Mouse (Mus musculus): ENCODE measurements around the gene Snd1. TPM values are rescaled to one million over a fixed set of nuclear protein-coding genes. Genes with fewer than 3 reads are reported as not detected.

Gene Snd1
- total and polyA plus RNA-seq, 3 experiments, result 97.4 to 153 (median 109) TPM

GRCm38 (mm10) chr6:28767891-28768481 is 293.0 kb downstream of the Snd1 start:
- H3K4me1 ChIP-seq (ENCODE audit: insufficient read depth, low read depth, low read length), result no peaks in the 10 kb centered on the region
- peaks cover 78% of the 10 kb centered on the region for H3K36me3 ChIP-seq (replicated peaks)
- no peak overlapping the region for H3K4me3 ChIP-seq (ENCODE audit: low read depth, low read length)
- no peaks in the 10 kb centered on the region for H3K9me3 ChIP-seq (replicated peaks)
- TF ChIP-seq GATA2 (IDR thresholded peaks at IDR 0.05; ENCODE audit: borderline replicate concordance, low read depth, low read length) (no peak), POLR2AphosphoS5 (IDR thresholded peaks at IDR 0.05; ENCODE audit: insufficient replicate concordance, low read depth, low read length) (no peak), CTCF (IDR thresholded peaks at IDR 0.05; ENCODE audit: low read depth, low read length) (no peak), TAL1 (conservative IDR thresholded peaks at IDR 0.05; ENCODE audit: low read depth, low read length) (no peak), GATA1 (IDR thresholded peaks at IDR 0.05; ENCODE audit: borderline replicate concordance, low read length) (no peak)
- no peaks in the 10 kb centered on the region for H3K27me3 ChIP-seq (ENCODE audit: insufficient read depth, low read length)
- DNase-seq (ENCODE audit: low spot score), result no peak
- no peak for ATAC-seq (ENCODE audit: extremely low read depth, insufficient number of reproducible peaks, low FRiP score, poor library complexity, severe bottlenecking)

- H3K9me3 ChIP-seq (replicated peaks), result no peaks in the 10 kb centered on the region
- DNase-seq (ENCODE audit: low spot score) (no peak), ATAC-seq (ENCODE audit: extremely low read depth, insufficient number of reproducible peaks, low FRiP score, poor library complexity, severe bottlenecking) (no peak)
- no peaks in the 10 kb centered on the region for H3K4me1 ChIP-seq (ENCODE audit: insufficient read depth, low read depth, low read length)
- peaks cover 78% of the 10 kb centered on the region for H3K36me3 ChIP-seq (replicated peaks)
- no peaks in the 10 kb centered on the region for H3K27me3 ChIP-seq (ENCODE audit: insufficient read depth, low read length)
- no peak for TF ChIP-seq CTCF (IDR thresholded peaks at IDR 0.05; ENCODE audit: low read depth, low read length)
- no peak for TF ChIP-seq TAL1 (conservative IDR thresholded peaks at IDR 0.05; ENCODE audit: low read depth, low read length)
- H3K4me3 ChIP-seq (ENCODE audit: low read depth, low read length), result no peak overlapping the region
Observed at GRCm38 (mm10) chr6:28771331-28771730, 296.4 kb downstream of the Snd1 start.

DNA sequence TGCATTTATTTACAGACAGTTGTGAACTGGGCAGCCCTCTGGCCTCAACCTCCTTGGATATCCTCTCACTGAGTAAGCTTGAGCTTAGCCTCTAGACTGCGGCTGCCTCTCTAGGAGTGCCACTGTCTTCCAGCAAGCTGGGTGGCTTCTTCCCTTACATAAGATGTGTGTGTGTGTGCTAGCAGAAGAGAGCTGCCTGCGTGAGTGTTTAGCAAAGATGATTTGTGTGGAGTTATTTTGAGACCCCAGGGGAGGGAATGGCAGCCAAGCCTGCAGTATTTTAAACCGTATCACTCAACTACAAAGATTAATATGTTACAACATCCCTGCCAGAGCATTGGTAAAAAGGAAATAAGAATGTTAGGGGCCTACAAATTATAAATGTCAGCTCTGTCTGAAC is 306.8 kb downstream of the Snd1 start:
- TF ChIP-seq GATA2 (IDR thresholded peaks at IDR 0.05; ENCODE audit: borderline replicate concordance, low read depth, low read length) (no peak), TAL1 (conservative IDR thresholded peaks at IDR 0.05; ENCODE audit: low read depth, low read length) (no peak)
- DNase-seq (ENCODE audit: low spot score) (no peak), ATAC-seq (ENCODE audit: extremely low read depth, insufficient number of reproducible peaks, low FRiP score, poor library complexity, severe bottlenecking) (no peak)
- no peaks in the 10 kb centered on the region for H3K27me3 ChIP-seq (ENCODE audit: insufficient read depth, low read length)
- no peak overlapping the region for H3K4me3 ChIP-seq (ENCODE audit: low read depth, low read length)
- H3K36me3 ChIP-seq (replicated peaks), result peaks cover 57% of the 10 kb centered on the region
- no peaks in the 10 kb centered on the region for H3K9me3 ChIP-seq (replicated peaks)
- no peaks in the 10 kb centered on the region for H3K4me1 ChIP-seq (ENCODE audit: insufficient read depth, low read depth, low read length)

DNA sequence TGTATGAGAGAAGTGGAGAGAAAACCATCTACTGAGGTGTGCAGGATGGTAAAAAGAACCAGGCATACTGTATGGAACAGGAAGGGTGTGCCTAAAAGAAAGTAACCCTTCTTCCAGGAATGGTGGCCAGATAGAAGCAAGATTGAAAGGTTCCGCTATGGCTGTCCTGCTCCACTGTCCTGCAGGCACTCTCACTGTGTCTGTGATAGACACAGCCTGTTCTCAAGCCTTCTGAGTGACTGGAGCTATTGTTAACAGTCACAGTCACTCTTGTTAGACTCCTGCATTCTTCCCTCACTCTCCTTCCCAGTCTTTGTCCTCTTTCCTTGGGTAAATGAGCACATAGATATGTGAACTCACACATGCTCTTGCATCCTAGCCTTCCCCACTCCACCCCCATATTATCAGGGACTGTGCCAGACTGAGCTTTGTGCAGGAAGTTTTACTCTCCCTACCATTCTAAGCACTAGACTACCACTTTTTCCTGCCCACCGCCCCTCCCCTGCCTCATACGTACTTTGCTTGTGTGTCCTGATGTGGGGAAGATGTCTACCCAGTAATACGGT is 308.2 kb downstream of the Snd1 start:
- H3K4me1 ChIP-seq (ENCODE audit: insufficient read depth, low read depth, low read length), result no peaks in the 10 kb centered on the region
- no peak overlapping the region for H3K4me3 ChIP-seq (ENCODE audit: low read depth, low read length)
- H3K27me3 ChIP-seq (ENCODE audit: insufficient read depth, low read length), result no peaks in the 10 kb centered on the region
- peaks cover 62% of the 10 kb centered on the region for H3K36me3 ChIP-seq (replicated peaks)
- ATAC-seq (ENCODE audit: extremely low read depth, insufficient number of reproducible peaks, low FRiP score, poor library complexity, severe bottlenecking) (no peak), DNase-seq (ENCODE audit: low spot score) (no peak)
- H3K9me3 ChIP-seq (replicated peaks), result no peaks in the 10 kb centered on the region
- TF ChIP-seq CTCF (IDR thresholded peaks at IDR 0.05; ENCODE audit: low read depth, low read length), result no peak
- TF ChIP-seq POLR2AphosphoS5 (IDR thresholded peaks at IDR 0.05; ENCODE audit: insufficient replicate concordance, low read depth, low read length), result no peak
- TF ChIP-seq GATA2 (IDR thresholded peaks at IDR 0.05; ENCODE audit: borderline replicate concordance, low read depth, low read length), result no peak
- TF ChIP-seq TAL1 (conservative IDR thresholded peaks at IDR 0.05; ENCODE audit: low read depth, low read length), result no peak
- TF ChIP-seq GATA1 (IDR thresholded peaks at IDR 0.05; ENCODE audit: borderline replicate concordance, low read length), result no peak

- no peaks in the 10 kb centered on the region for H3K9me3 ChIP-seq (replicated peaks)
- no peak for ATAC-seq (ENCODE audit: extremely low read depth, insufficient number of reproducible peaks, low FRiP score, poor library complexity, severe bottlenecking)
- no peaks in the 10 kb centered on the region for H3K4me1 ChIP-seq (ENCODE audit: insufficient read depth, low read depth, low read length)
- H3K4me3 ChIP-seq (ENCODE audit: low read depth, low read length), result no peak overlapping the region
- no peak for DNase-seq (ENCODE audit: low spot score)
- H3K27me3 ChIP-seq (ENCODE audit: insufficient read depth, low read length), result no peaks in the 10 kb centered on the region
- TF ChIP-seq CTCF (IDR thresholded peaks at IDR 0.05; ENCODE audit: low read depth, low read length) (no peak), GATA1 (IDR thresholded peaks at IDR 0.05; ENCODE audit: borderline replicate concordance, low read length) (no peak), POLR2AphosphoS5 (IDR thresholded peaks at IDR 0.05; ENCODE audit: insufficient replicate concordance, low read depth, low read length) (no peak), TAL1 (conservative IDR thresholded peaks at IDR 0.05; ENCODE audit: low read depth, low read length) (no peak), GATA2 (IDR thresholded peaks at IDR 0.05; ENCODE audit: borderline replicate concordance, low read depth, low read length) (no peak)
- H3K36me3 ChIP-seq (replicated peaks), result peaks cover 69% of the 10 kb centered on the region
Observed at GRCm38 (mm10) chr6:28783953-28784352, 309.0 kb downstream of the Snd1 start.

- Histone ChIP-seq H3K9me3 (replicated peaks) (no peaks in the 10 kb centered on the region), H3K4me1 (ENCODE audit: insufficient read depth, low read depth, low read length) (no peaks in the 10 kb centered on the region; the same call in 1 of the 2 replicates), H3K4me3 (ENCODE audit: low read depth, low read length) (no peak overlapping the region), H3K36me3 (replicated peaks) (peaks cover 77% of the 10 kb centered on the region), H3K27me3 (ENCODE audit: insufficient read depth, low read length) (no peaks in the 10 kb centered on the region)
- TF ChIP-seq TAL1 (conservative IDR thresholded peaks at IDR 0.05; ENCODE audit: low read depth, low read length), result no peak
- TF ChIP-seq GATA1 (IDR thresholded peaks at IDR 0.05; ENCODE audit: borderline replicate concordance, low read length), result no peak
- TF ChIP-seq CTCF (IDR thresholded peaks at IDR 0.05; ENCODE audit: low read depth, low read length), result no peak
- DNase-seq (ENCODE audit: low spot score) (no peak), ATAC-seq (ENCODE audit: extremely low read depth, insufficient number of reproducible peaks, low FRiP score, poor library complexity, severe bottlenecking) (no peak)
Observed at GRCm38 (mm10) chr6:28785770-28786169, 310.8 kb downstream of the Snd1 start.

DNA sequence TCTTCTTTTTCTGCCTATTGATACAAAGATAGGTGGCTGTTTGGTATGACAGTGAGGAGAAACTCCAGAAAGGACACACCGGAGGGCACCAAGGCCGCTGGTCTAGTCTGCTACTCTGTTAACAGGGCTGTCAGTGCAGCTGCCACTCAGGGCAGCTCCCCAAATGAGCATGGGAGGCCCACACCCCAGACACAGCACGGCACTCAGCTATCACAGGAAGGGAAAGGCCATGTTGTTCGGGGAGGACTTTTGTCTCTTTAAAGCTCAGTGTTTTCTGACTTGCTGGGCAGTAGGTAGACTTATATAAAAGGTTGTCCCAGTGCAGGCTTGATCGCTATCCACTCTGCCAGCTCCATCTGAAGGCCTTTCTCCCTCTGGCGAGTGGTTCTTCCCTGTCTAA is 312.2 kb downstream of the Snd1 start:
- Histone ChIP-seq H3K4me3 (ENCODE audit: low read depth, low read length) (no peak overlapping the region), H3K9me3 (replicated peaks) (no peaks in the 10 kb centered on the region), H3K36me3 (replicated peaks) (peaks cover 75% of the 10 kb centered on the region), H3K27me3 (ENCODE audit: insufficient read depth, low read length) (no peaks in the 10 kb centered on the region), H3K4me1 (ENCODE audit: insufficient read depth, low read depth, low read length) (peaks cover 2% of the 10 kb centered on the region; the same call in 1 of the 2 replicates)
- no peak for TF ChIP-seq POLR2AphosphoS5 (IDR thresholded peaks at IDR 0.05; ENCODE audit: insufficient replicate concordance, low read depth, low read length)
- TF ChIP-seq GATA1 (IDR thresholded peaks at IDR 0.05; ENCODE audit: borderline replicate concordance, low read length), result no peak
- TF ChIP-seq GATA2 (IDR thresholded peaks at IDR 0.05; ENCODE audit: borderline replicate concordance, low read depth, low read length), result no peak
- TF ChIP-seq CTCF (IDR thresholded peaks at IDR 0.05; ENCODE audit: low read depth, low read length), result no peak
- TF ChIP-seq TAL1 (conservative IDR thresholded peaks at IDR 0.05; ENCODE audit: low read depth, low read length), result no peak
- DNase-seq (ENCODE audit: low spot score), result no peak
- ATAC-seq (ENCODE audit: extremely low read depth, insufficient number of reproducible peaks, low FRiP score, poor library complexity, severe bottlenecking), result no peak

Measured in G1E (cell line).